Mouse (Mus musculus): ENCODE data around the gene Tsnax. TPM values are rescaled to one million over a fixed set of nuclear protein-coding genes. Genes with fewer than 3 reads are reported as not detected.

Tsnax gene
- polyA plus RNA-seq (2015; fragmentation: Nextera tagmentation; extraction: Ambion mirVana), result 47.4 and 51.0 TPM in 2 replicates

DNA sequence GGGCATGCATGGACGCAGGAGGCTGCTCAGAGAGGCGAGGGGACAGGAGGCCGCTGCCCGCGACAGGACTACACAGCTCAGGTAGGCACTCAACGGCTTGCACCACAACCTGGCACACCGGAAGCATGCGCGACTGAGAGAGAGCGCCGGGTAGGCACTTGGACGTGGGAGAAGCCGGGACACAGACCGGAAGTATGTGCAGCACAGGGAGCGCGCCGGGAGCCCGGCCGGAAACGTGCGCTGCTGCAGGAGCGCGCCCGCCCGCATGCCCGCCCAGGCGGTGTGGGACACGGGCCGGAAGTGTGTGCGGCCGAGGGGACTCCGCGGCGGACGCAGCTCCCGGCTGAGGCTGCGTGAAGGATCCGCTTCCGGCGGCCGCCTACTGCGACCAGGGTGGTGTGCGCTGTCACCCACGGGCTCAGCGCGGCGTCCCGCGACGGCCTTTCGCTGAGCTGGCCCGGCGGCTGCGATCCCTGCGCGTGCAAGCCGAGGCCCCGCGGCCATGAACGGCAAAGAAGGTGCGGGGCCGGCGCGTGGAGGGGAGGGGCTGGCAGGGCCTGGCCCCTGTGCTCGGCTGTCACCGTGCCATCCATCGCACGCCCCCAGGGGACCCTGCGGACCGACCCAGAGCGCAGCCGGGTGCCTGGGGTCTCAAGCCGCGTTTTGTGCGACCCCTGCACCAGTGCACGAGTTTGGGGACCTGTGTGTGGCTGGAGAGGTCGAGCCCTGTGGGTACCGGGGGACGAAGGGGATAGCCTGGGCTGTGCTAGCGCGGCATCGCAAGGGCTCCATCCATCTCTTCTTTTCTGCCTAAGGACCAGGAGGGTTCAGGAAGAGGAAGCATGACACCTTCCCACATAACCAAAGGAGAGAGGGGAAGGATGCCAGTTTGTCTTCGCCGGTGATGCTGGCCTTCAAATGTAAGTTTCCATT, at the start of gene Tsnax:
Gene Tsnax (plus strand): TSS at position 303 of the 933 bp plus-strand sequence.

GRCm38 (mm10) chr8:125053505-125054435, 41.0 kb downstream of the Tsnax start, which contains the start of gene Disc1:
Disc1 (plus strand) TSS chr8:125054195.

Other genes starting within 250 kb of the Tsnax start
- gene Trim67, start 219.9 kb upstream of the Tsnax start, polyA plus RNA-seq (2015; fragmentation: Nextera tagmentation; extraction: Ambion mirVana), result not detected in 2 replicates
- 41.8 and 43.5 TPM in 2 replicates for gene Gnpat, start 150.0 kb upstream of the Tsnax start, polyA plus RNA-seq (2015; fragmentation: Nextera tagmentation; extraction: Ambion mirVana)
- 25.1 and 26.6 TPM in 2 replicates for gene 2810004N23Rik, start 149.9 kb upstream of the Tsnax start, polyA plus RNA-seq (2015; fragmentation: Nextera tagmentation; extraction: Ambion mirVana)
- gene Exoc8, start 115.3 kb upstream of the Tsnax start, polyA plus RNA-seq (2015; fragmentation: Nextera tagmentation; extraction: Ambion mirVana), result 5.1 and 5.8 TPM in 2 replicates
- 7.4 and 7.9 TPM in 2 replicates for gene Sprtn, start 115.1 kb upstream of the Tsnax start, polyA plus RNA-seq (2015; fragmentation: Nextera tagmentation; extraction: Ambion mirVana)
- 4.8 and 6.2 TPM in 2 replicates for gene Egln1, start 63.7 kb upstream of the Tsnax start, polyA plus RNA-seq (2015; fragmentation: Nextera tagmentation; extraction: Ambion mirVana)
- 0.89 and 1.2 TPM in 2 replicates for gene Disc1, start 41.2 kb downstream of the Tsnax start, polyA plus RNA-seq (2015; fragmentation: Nextera tagmentation; extraction: Ambion mirVana)

Measured in spleen, postnatal 0 days (tissue).